ENCODE assay signal across 8 mouse cellular contexts in genomic region chr9:56774231-56774630, GRCm38 (mm10). TPM values are rescaled to one million over a fixed set of nuclear protein-coding genes. Genes with fewer than 3 reads are reported as not detected.
A peak's percentile ranks its signal among the peaks of the same experiment; 100 is the strongest.
DNase-seq lines count a peak whose midpoint lies in the region; ATAC-seq and TF ChIP-seq lines count a peak whose summit lies in the region.

No protein-coding gene starts in this region.

- no peak overlapping the region for H3K4me3 ChIP-seq in lung, postnatal 0 days (ENCODE audit: low read depth, low read length)
- no peak overlapping the region for H3K4me3 ChIP-seq in stomach, postnatal 0 days (ENCODE audit: low read depth, low read length)

- H3K4me2 ChIP-seq in lung, postnatal 0 days (replicated peaks; ENCODE audit: low read depth, low read length): no peak overlapping the region
- no peak overlapping the region for H3K4me2 ChIP-seq in stomach, postnatal 0 days (replicated peaks; ENCODE audit: low read depth)

- H3K36me3 ChIP-seq in lung, postnatal 0 days (ENCODE audit: insufficient read depth, low read length): no peaks in the 10 kb centered on the region
- no peaks in the 10 kb centered on the region for H3K36me3 ChIP-seq in stomach, postnatal 0 days (ENCODE audit: control insufficient read depth, insufficient read depth, low read length)

- TF ChIP-seq EP300 in lung, postnatal 0 days (IDR thresholded peaks at IDR 0.05): no peak
- TF ChIP-seq EP300 in stomach, postnatal 0 days (optimal IDR thresholded peaks at IDR 0.05): no peak

- peak; percentile 91 for TF ChIP-seq CTCF in lung, postnatal 0 days (IDR thresholded peaks at IDR 0.05)
- TF ChIP-seq CTCF in stomach, postnatal 0 days (IDR thresholded peaks at IDR 0.05; ENCODE audit: low read depth): peak; percentile 82

- H3K27me3 ChIP-seq in lung, postnatal 0 days (replicated peaks; ENCODE audit: insufficient read depth, low read length): no peaks in the 10 kb centered on the region
- H3K27me3 ChIP-seq in stomach, postnatal 0 days (ENCODE audit: control insufficient read depth, insufficient read depth, low read length): no peaks in the 10 kb centered on the region

- intact Hi-C loops in heart, postnatal 36 days (cut with DNase I): no loop called here

- 34% methylated on average over 6 of the region's 6 CpGs for WGBS in lung, postnatal 0 days
- 31% methylated on average over 6 of the region's 6 CpGs for WGBS in stomach, postnatal 0 days

- no peaks in the 10 kb centered on the region for H3K4me1 ChIP-seq in lung, postnatal 0 days (ENCODE audit: insufficient read depth, low read depth, low read length)
- H3K4me1 ChIP-seq in stomach, postnatal 0 days (replicated peaks; ENCODE audit: control insufficient read depth, insufficient read depth): no peaks in the 10 kb centered on the region

- DNase-seq in cerebellum, adult 11 months: peak; percentile 52
- peak; percentile 50 for DNase-seq in right cerebral cortex, adult 18-20 months
- no peak for DNase-seq in right cerebral cortex, postnatal 25 days
- peak; percentile 21 to 58 for DNase-seq in heart, postnatal 36 days
- peak; percentile 59 for DNase-seq in lung, postnatal 0 days (ENCODE audit: low spot score)
- DNase-seq in stomach, postnatal 0 days (ENCODE audit: low spot score): peak; percentile 58

- no peak overlapping the region for H3K9ac ChIP-seq in lung, postnatal 0 days (replicated peaks; ENCODE audit: low read depth)
- H3K9ac ChIP-seq in stomach, postnatal 0 days (ENCODE audit: low read length): no peak overlapping the region

- no peak for ATAC-seq in cerebellum, adult (ENCODE audit: insufficient number of reproducible peaks, low FRiP score, low TSS enrichment)
- ATAC-seq in common myeloid progenitor, adult 5-6 weeks (replicated peaks; ENCODE audit: low read depth, poor library complexity, severe bottlenecking): peak; percentile 68; the same call in 1 of the 2 replicates
- peak; percentile 32; the same call in 1 of the 2 replicates for ATAC-seq in lung, postnatal 0 days
- ATAC-seq in stomach, postnatal 0 days (ENCODE audit: low FRiP score, low TSS enrichment): no peak

- H3K9me3 ChIP-seq in lung, postnatal 0 days (ENCODE audit: low read length): no peaks in the 10 kb centered on the region
- no peaks in the 10 kb centered on the region for H3K9me3 ChIP-seq in stomach, postnatal 0 days (ENCODE audit: control insufficient read depth, low read length)

- no peak overlapping the region for H3K27ac ChIP-seq in lung, postnatal 0 days (ENCODE audit: low read length)
- H3K27ac ChIP-seq in stomach, postnatal 0 days (replicated peaks): no peak overlapping the region

RNA-seq across cellular contexts. Expression of gene Lingo1, which starts 22.0 kb away (rescaled TPM):
- total RNA-seq in common myeloid progenitor, adult 5-6 weeks (2017): not detected in 2 replicates
- 1 to 10 TPM in 1 of 2 experiments, under 1 TPM in 1; 0.73 to 1.4 TPM for total RNA-seq in heart, postnatal 36 days (2021)
- polyA plus RNA-seq in lung, postnatal 0 days (2015; fragmentation: Nextera tagmentation; extraction: Ambion mirVana): 1.3 TPM in 2 replicates
- polyA plus RNA-seq in stomach, postnatal 0 days (2015; fragmentation: Nextera tagmentation; extraction: Ambion mirVana): 0.99 and 1.2 TPM in 2 replicates

Comparison
In these comparisons a context has a peak if more than half of its experiments do, and no peak if none do; other contexts are left out.
1. ATAC-seq: peak in common myeloid progenitor, adult 5-6 weeks (single experiment) and lung, postnatal 0 days (single experiment); none in cerebellum, adult (single experiment) and stomach, postnatal 0 days (single experiment).